Mouse (Mus musculus): ENCODE results near the gene Tex22. TPM values are rescaled to one million over a fixed set of nuclear protein-coding genes. Genes with fewer than 3 reads are reported as not detected.

Gene Tex22
- polyA plus RNA-seq, 1 experiment from 2014 or later: 0.18 TPM

DNA sequence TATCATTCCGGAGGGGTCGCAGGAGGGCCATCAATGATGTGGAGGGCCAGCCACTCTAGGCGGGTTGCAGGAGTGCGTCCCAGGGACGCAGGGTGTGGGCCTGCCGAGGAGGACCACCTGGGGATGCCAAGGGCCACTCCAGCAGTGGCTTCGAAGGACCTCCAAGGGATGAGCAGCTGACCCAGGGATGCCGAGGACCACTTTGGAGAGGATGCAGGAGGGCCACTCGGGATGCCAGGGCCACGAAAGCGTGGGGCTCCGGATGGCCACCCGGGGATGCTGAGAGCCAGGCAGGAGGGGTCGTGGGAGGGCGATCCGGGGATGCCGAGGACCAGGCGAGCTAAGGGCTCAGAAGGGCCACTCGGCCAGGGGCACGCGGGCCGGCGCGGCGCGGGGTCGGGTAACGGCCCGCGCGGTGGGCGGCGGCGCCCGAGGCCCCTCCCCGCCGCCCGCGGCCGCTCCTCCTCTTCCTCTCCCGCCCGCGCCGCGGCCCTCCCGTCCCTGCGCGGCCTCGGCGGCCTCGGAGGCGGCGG, 23.5 kb downstream of the Tex22 start, which contains the start of gene Mta1:
Gene Mta1, plus strand, starts transcription at position 530 of the 533 bp plus-strand sequence.
- DNase-seq (ENCODE audit: low spot score): peak; percentile 80
- peaks cover 36% of the 10 kb centered on the region for H3K4me1 ChIP-seq
- peaks cover 31% of the 10 kb centered on the region for H3K36me3 ChIP-seq
- peak within 1 kb of the TSS; percentile 99 for H3K27ac ChIP-seq
- H3K27me3 ChIP-seq (ENCODE audit: low read depth, poor library complexity, severe bottlenecking): no peaks in the 10 kb centered on the region
- H3K9me3 ChIP-seq (replicated peaks): no peaks in the 10 kb centered on the region
- WGBS: 11% methylated on average over 42 of the region's 53 CpGs
- peak within 1 kb of the TSS; percentile 97 for H3K4me3 ChIP-seq

DNA sequence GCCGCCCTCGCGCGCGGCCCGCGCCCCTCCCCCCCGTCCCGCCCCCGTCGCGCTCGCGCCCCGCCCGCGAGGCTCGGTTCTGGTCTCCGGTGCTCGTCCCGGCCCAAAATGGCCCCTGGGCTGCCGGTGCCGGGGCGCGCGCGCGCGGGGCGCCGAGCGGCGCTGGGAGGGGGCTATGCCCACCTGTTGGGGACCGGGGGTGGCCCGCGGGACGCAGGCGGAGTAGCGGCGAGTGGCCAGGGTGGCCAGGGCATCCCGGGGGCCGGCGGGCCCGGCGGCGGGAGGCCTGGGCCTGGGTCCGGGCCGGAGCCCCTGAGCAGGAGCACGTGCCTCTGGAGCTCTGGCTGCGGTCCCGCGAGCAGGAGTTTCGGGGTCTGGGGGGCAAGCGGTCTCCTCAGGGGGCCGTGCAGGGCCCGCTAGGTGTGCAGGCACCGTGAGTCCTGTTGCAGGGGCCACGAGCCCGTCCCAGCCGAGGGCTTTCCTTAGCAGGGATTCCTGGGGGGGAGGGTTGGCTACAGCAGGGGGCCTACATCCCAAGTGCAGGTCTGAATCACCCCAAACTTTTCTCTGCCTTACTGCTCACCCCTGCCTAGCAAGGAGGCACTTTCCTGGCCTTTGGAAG, 24.3 kb downstream of the Tex22 start:
- Histone ChIP-seq H3K27ac (peak overlapping the region; percentile 99), H3K4me1 (peaks cover 40% of the 10 kb centered on the region), H3K4me3 (peak overlapping the region; percentile 97), H3K27me3 (ENCODE audit: low read depth, poor library complexity, severe bottlenecking) (no peaks in the 10 kb centered on the region), H3K9me3 (replicated peaks) (no peaks in the 10 kb centered on the region), H3K36me3 (peaks cover 39% of the 10 kb centered on the region)
- peak; percentile 63 for DNase-seq (ENCODE audit: low spot score)
- under 1% methylated on average over 59 of the region's 60 CpGs for WGBS

DNA sequence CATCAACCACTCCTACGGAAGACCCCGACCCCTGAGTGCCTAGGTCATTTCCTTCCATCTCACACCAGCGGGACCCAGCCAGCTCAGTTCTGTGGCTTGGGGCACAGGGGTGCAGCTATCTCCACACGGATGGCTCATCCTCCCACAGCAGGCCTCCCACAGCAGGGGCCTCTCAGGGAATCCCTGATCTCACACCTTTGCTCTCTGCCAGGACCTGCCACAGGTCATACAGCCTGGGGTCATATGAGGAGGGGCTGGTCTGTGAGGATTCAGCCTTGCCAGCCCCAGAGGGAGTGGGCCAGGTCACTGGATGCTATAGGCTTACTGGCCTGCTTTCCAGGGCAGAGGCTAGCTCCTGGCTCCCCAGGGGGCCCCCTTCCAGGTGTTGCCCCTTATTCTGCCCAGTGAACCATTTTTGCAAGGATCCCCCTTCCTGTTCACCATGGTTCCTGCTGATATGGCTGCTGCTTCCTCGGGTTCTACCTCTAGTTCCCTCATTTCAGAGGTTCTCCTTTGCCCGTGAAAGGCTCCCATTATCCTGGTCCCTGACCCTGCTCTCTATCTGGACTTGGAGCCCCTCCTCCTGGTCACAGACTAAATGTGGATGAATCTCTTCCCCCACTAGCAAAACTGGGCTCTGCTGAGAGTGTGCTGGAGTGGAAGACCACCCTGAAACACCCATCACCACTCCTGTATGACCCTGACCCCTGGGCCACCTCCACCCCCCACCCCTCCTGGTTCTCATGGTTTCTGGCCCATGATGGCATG, 25.4 kb downstream of the Tex22 start:
- no peak for DNase-seq (ENCODE audit: low spot score)
- 38% methylated on average over 6 of the region's 6 CpGs for WGBS
- H3K4me3 ChIP-seq: peak overlapping the region; percentile 97
- peak overlapping the region; percentile 99 for H3K27ac ChIP-seq
- no peaks in the 10 kb centered on the region for H3K27me3 ChIP-seq (ENCODE audit: low read depth, poor library complexity, severe bottlenecking)
- H3K9me3 ChIP-seq (replicated peaks): no peaks in the 10 kb centered on the region
- H3K4me1 ChIP-seq: peaks cover 40% of the 10 kb centered on the region
- peaks cover 49% of the 10 kb centered on the region for H3K36me3 ChIP-seq

DNA sequence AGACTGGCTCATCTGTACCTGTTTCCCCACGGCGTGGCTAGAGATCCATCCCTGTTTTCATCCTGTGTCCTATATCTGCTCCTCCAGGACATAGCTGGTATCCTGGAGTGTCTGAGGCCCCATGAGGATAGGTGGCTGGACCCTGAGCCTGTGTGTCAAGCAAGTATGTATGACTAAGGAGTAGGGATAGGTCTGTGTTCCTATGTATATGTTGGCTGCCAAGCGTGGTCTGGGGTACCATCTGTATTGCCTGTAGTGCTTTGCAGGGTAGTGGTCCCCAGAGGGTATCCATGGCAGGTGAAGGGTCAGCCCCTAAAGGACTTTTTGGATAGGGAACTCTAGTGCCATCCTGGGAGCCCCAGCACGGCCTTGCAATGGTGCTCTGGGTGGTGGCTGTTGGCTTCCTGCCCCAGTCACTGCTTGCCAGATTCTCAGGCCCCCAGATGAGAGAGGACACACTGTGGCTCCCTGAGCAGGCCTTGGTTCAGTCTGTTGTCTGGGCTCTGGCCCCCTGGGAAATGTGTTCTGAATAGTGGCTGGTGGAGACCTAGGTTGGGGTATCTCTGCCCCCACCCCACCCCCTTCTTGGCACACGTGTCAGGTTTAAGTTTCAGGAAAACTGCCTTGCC, 26.3 kb downstream of the Tex22 start:
- Histone ChIP-seq H3K27ac (0 out of 2 replicates have a peak overlapping the region, but pooled peaks have one; percentile 20), H3K4me1 (peaks cover 40% of the 10 kb centered on the region), H3K9me3 (replicated peaks) (no peaks in the 10 kb centered on the region), H3K36me3 (peaks cover 58% of the 10 kb centered on the region), H3K4me3 (peak overlapping the region; percentile 97; the same call in 1 of the 2 replicates), H3K27me3 (ENCODE audit: low read depth, poor library complexity, severe bottlenecking) (no peaks in the 10 kb centered on the region)
- DNase-seq (ENCODE audit: low spot score): no peak
- WGBS: 85% methylated on average over 5 of the region's 5 CpGs

DNA sequence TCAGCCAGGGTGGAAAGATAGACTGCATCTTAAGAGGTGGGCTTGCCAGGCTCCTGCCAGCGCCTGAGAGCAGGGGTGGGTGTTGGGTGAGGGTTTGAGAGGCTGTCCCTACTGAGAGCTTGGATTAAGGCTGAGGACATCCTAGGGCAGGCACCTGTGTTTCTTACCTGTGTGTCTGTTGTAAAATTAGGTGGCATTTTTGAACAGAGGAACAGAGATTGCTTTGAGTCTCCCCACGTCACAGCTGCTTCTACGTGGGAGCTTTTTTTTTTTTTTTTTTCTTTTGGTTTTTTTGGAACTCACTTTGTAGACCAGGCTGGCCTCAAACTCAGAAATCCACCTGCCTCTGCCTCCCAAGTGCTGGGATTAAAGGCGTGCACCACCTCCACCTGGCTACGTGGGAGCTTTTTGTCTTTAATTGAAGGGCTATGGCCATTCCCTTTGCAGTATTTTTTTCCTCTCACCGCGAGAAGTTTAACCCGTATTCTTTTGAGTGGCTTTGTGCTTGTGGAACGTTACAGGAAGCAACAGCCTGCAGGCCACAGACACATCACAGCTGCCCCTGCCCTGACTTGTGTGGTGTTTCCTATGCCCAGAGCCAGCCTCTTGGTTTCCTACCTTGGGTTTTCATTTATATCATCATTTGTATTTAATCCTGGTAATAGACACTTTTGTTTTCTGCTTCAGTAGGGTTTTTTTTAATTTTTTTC, 27.1 kb downstream of the Tex22 start:
- no peaks in the 10 kb centered on the region for H3K9me3 ChIP-seq (replicated peaks)
- peaks cover 40% of the 10 kb centered on the region for H3K4me1 ChIP-seq
- no peak overlapping the region for H3K27ac ChIP-seq
- no peaks in the 10 kb centered on the region for H3K27me3 ChIP-seq (ENCODE audit: low read depth, poor library complexity, severe bottlenecking)
- DNase-seq (ENCODE audit: low spot score): no peak
- H3K36me3 ChIP-seq: peaks cover 67% of the 10 kb centered on the region
- H3K4me3 ChIP-seq: no peak overlapping the region
- 91% methylated on average over 9 of the region's 9 CpGs for WGBS

DNA sequence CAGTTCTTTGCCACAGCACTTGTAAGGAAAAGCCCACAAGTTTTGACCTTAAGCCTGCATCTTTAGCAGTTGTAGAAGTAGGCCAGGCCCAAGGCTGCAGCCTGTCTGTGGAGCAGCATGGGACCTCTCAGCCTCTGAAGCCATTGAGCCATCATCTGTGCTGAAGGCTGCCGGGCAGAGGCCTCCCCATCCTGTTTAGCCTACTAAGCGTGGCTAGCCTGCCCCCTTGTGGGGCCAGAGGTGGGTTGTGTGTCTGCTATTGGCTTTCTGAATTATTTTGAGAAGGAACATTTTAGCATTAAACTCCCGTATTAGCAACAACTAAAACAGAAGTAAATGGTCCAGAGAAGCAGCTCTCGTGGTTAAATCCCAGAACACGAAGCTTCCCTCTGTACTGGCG, 28.2 kb downstream of the Tex22 start:
- no peak for DNase-seq (ENCODE audit: low spot score)
- Histone ChIP-seq H3K36me3 (peaks cover 76% of the 10 kb centered on the region), H3K4me3 (no peak overlapping the region), H3K9me3 (replicated peaks) (no peaks in the 10 kb centered on the region), H3K27ac (no peak overlapping the region), H3K4me1 (peaks cover 39% of the 10 kb centered on the region), H3K27me3 (ENCODE audit: low read depth, poor library complexity, severe bottlenecking) (no peaks in the 10 kb centered on the region)
- WGBS: 70% methylated on average over 6 of the region's 6 CpGs

DNA sequence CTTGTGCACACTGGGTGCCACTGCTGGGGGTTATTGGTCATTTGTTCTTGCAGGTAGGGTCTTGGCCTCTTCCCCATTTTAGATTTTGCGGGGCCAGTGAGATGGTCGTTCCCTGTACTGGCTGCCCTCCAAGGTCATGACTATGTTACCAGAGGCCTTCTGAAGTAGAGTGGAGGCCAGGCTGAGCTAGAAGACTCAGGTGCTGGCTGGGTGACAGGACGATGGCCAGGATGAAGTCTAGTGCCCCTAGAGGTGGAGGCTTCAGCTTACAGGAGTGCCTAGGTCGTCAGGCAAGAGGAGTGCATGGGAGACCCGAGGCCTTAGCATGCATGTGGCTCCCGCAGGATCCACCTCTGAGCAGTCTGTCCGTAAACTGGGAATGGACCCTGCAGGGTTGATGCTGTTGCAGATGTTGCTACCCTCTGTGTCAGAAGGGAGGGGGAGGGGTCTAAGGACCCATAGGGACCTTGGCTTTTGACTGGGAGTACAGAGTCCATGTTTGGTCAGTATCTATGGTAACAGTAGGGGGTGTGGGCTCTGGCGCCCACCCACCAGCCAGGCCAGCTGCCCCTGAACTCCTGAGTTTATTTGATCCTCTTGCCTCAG, 29.6 kb downstream of the Tex22 start:
- H3K4me1 ChIP-seq: peaks cover 31% of the 10 kb centered on the region
- H3K27ac ChIP-seq: no peak overlapping the region
- no peak overlapping the region for H3K4me3 ChIP-seq
- H3K36me3 ChIP-seq: peaks cover 88% of the 10 kb centered on the region
- no peaks in the 10 kb centered on the region for H3K9me3 ChIP-seq (replicated peaks)
- H3K27me3 ChIP-seq (ENCODE audit: low read depth, poor library complexity, severe bottlenecking): no peaks in the 10 kb centered on the region
- no peak for DNase-seq (ENCODE audit: low spot score)
- 85% methylated on average over 8 of the region's 8 CpGs for WGBS

DNA sequence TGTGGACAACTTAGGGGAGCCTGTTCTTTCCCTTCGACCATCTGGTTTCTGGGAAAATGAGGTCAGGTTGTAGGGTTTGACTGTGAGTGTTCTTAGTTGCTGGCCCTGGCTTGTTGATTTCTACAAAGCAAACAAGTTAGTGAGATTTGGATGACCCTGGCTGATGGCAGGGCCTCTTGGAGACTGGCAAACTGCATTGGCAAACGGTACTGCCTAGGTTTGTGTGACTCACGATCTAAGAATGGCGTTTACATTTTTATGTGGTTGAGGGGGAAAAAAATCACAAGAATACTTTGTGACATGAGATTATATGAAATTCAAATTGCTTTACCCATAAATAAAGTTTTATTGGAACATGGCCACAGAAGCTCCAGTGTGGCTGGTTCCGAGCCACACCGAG, 32.1 kb downstream of the Tex22 start:
- Histone ChIP-seq H3K4me1 (0 out of 2 replicates have a peak, but pooled peaks cover 9% of the 10 kb centered on the region), H3K27ac (no peak overlapping the region), H3K4me3 (no peak overlapping the region), H3K36me3 (peaks cover 80% of the 10 kb centered on the region), H3K27me3 (ENCODE audit: low read depth, poor library complexity, severe bottlenecking) (no peaks in the 10 kb centered on the region), H3K9me3 (replicated peaks) (no peaks in the 10 kb centered on the region)
- no peak for DNase-seq (ENCODE audit: low spot score)
- 93% methylated on average over 6 of the region's 6 CpGs for WGBS

DNA sequence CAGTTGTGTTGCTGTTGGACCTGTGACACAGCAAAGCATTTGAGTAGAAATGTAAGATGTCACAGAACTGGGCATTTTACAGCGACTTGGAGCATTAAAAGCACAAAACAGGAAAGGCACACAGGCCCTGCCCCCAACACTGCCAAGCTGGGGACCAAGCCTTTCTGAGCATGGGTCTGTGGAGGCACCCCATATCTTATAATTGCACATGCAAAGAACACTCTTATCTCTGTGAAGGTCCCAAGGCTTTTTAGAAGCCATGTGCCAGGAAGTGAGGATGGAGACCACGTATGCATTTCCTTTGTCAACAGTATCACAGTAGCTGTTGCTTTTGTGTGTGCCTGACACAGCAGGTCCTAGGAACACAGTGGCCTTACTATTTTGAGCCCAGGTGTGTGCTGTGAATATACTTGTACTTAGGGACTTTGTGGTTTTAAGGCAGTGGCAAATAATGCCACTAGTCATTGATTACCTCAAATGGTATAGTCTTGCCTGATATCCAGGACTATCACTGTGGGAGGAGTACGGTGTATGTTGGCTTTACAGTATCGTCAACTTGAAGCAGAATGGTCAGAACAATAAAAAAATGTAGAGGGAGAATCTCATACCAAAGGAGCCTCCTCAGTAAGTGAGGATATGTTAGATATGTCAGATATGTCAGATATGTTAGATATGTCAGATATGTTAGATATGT, 33.3 kb downstream of the Tex22 start:
- Histone ChIP-seq H3K36me3 (peaks cover 81% of the 10 kb centered on the region), H3K27ac (no peak overlapping the region), H3K4me3 (no peak overlapping the region), H3K9me3 (replicated peaks) (no peaks in the 10 kb centered on the region), H3K4me1 (0 out of 2 replicates have a peak, but pooled peaks cover 9% of the 10 kb centered on the region), H3K27me3 (ENCODE audit: low read depth, poor library complexity, severe bottlenecking) (no peaks in the 10 kb centered on the region)
- 87% methylated on average over 4 of the region's 4 CpGs for WGBS
- DNase-seq (ENCODE audit: low spot score): no peak

DNA sequence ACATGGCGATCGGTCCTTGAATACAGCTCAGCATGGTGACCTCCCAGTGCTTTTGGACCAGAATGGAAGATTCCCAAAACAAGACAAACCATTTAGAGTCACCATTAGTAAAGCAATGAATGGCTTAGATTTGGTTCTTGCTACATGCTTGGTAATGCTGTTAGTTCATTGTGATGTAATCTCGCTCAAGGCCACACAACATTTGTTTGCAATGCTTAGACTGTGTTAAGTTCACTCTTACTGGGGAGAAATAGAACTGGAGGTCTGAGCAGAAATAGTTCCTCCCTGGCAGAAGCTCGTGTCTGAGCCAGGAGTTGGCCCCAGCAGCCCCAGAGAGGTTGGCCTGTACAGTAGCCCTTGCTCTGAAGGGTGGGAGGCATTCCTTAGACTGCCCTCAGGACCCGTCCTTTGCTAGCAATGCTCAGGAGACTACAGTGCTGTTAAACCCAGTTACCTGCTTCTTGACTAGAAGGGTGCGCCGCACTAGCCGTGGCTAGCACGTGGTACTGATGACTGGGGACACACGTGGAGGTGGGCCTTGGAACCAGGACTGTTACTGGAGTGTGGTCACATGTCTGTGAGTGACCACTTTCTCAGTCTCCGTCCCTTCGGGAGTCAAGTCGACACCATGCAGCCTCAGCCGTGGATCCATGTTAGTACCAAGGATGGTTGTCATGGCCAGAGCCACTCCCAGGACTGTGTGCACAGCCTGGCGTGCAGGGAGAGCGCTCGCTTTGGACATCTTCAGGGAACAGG, 34.4 kb downstream of the Tex22 start:
- no peaks in the 10 kb centered on the region for H3K9me3 ChIP-seq (replicated peaks)
- no peak overlapping the region for H3K27ac ChIP-seq
- WGBS: 91% methylated on average over 17 of the region's 17 CpGs
- H3K4me1 ChIP-seq: 0 out of 2 replicates have a peak, but pooled peaks cover 5% of the 10 kb centered on the region
- peaks cover 81% of the 10 kb centered on the region for H3K36me3 ChIP-seq
- H3K4me3 ChIP-seq: no peak overlapping the region
- no peaks in the 10 kb centered on the region for H3K27me3 ChIP-seq (ENCODE audit: low read depth, poor library complexity, severe bottlenecking)
- no peak for DNase-seq (ENCODE audit: low spot score)

DNA sequence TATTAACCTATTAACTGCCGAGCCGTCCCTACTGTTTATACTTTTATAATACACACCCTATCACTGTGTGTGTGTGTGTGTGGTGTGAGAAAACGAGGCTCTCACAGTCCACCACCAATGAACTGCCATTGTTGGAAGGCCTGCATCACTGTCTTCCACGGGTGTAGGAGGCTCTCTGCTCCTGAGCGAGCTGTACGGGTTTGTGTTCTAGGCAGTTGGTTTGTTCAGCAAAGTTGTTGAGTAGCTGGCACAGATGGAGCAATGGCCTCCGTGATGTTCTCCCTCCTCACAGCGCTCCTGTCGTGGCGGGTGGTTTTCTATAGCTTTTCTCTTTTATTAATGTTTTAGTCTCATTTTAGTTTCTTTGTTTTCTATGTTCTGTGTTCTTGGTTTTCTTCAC, 35.5 kb downstream of the Tex22 start:
- WGBS: 91% methylated on average over 10 of the region's 10 CpGs
- H3K27ac ChIP-seq: no peak overlapping the region
- DNase-seq (ENCODE audit: low spot score): no peak
- no peaks in the 10 kb centered on the region for H3K27me3 ChIP-seq (ENCODE audit: low read depth, poor library complexity, severe bottlenecking)
- 0 out of 2 replicates have a peak, but pooled peaks cover 5% of the 10 kb centered on the region for H3K4me1 ChIP-seq
- H3K36me3 ChIP-seq: peaks cover 81% of the 10 kb centered on the region
- no peak overlapping the region for H3K4me3 ChIP-seq
- H3K9me3 ChIP-seq (replicated peaks): no peaks in the 10 kb centered on the region

Measured in limb, embryonic 10.5 days (tissue).